Mouse (Mus musculus) heart, adult 2 months (tissue): ENCODE data around the gene Tnip1. TPM values are rescaled to one million over a fixed set of nuclear protein-coding genes. Genes with fewer than 3 reads are reported as not detected.

Experiments
- DNase-seq, 2 experiments: peaks; one replicate each; pipeline ENCODE4 v3.0.0; 2021
- H3K27ac ChIP-seq: fragments of 200-600 bp; 2 replicates; pipeline ENCODE4 v1.8.1; 2022
- H3K27me3 ChIP-seq: fragments of 200-500 bp; 2 replicates; pipeline ENCODE4 v1.6.1; 2012; ENCODE audit warnings: mild to moderate bottlenecking, low read length, inconsistent platforms, mixed read lengths; ENCODE audit not compliant: control insufficient read depth, insufficient read depth
- H3K36me3 ChIP-seq: fragments of 200-500 bp; 2 replicates; pipeline ENCODE4 v1.6.1; 2012; ENCODE audit warnings: low read length, inconsistent platforms; ENCODE audit not compliant: control insufficient read depth, insufficient read depth
- H3K4me1 ChIP-seq: fragments of 200-500 bp; 2 replicates; pipeline ENCODE4 v1.6.1; 2011; ENCODE audit warnings: low read length; ENCODE audit not compliant: control insufficient read depth, insufficient read depth
- H3K4me3 ChIP-seq: fragments of 200-600 bp; 2 replicates; pipeline ENCODE4 v1.8.1; 2022
- H3K79me2 ChIP-seq: fragments of 200-500 bp; replicated peaks from 2 replicates; pipeline ENCODE4 v1.6.1; 2012; ENCODE audit warnings: mild to moderate bottlenecking, inconsistent platforms, low read length, moderate library complexity, mixed read lengths; ENCODE audit not compliant: control insufficient read depth, insufficient read depth
- H3K9ac ChIP-seq: fragments of 200-500 bp; 2 replicates; pipeline ENCODE4 v1.6.1; 2012; ENCODE audit warnings: low read depth, mild to moderate bottlenecking, control low read depth, inconsistent platforms, low read length, mixed read lengths
- CTCF ChIP-seq: fragments of 200-600 bp; IDR thresholded peaks from 2 replicates; pipeline ENCODE4 v1.8.1; 2022; ENCODE audit warnings: antibody characterized with exemption, mild to moderate bottlenecking, moderate library complexity
- EP300 ChIP-seq: fragments of 200-500 bp; IDR thresholded peaks from 2 replicates; pipeline ENCODE4 v1.6.1; 2011; ENCODE audit warnings: low read depth, low read length, control low read depth; ENCODE audit not compliant: insufficient read depth
- POLR2A ChIP-seq: fragments of 200-500 bp; IDR thresholded peaks from 2 replicates; pipeline ENCODE4 v1.6.1; 2011; ENCODE audit warnings: mild to moderate bottlenecking, low read depth, low read length, control low read depth; ENCODE audit not compliant: insufficient read depth
- WGBS: fragments of 180-500 bp; shearing (Covaris S2); methylation state at CpG from one replicate; pipeline ENCODE4 v1.1.7; 2018; 5-methylcytosine and 5-hydroxymethylcytosine counted together
- intact Hi-C: fragments of 180-260 bp; cut with DNase I; formaldehyde crosslinking; loops from one replicate; pipeline ENCODE4 v1.15.1; 2025
- polyA plus RNA-seq: library from polyadenylated mRNA; depleted of rRNA; stranded (reverse); fragments of >200 nt; gene quantifications from 2 replicates; pipeline ENCODE4 v1.2.3, GENCODE M21; 2012
- total RNA-seq, 2 experiments: library from RNA; stranded (reverse); gene quantifications; 2 replicates each; pipeline ENCODE4 v1.2.3; 2021

The Tnip1 gene
- total and polyA plus RNA-seq, 3 experiments, result 25.9 to 34.4 (median 31.9) TPM

DNA sequence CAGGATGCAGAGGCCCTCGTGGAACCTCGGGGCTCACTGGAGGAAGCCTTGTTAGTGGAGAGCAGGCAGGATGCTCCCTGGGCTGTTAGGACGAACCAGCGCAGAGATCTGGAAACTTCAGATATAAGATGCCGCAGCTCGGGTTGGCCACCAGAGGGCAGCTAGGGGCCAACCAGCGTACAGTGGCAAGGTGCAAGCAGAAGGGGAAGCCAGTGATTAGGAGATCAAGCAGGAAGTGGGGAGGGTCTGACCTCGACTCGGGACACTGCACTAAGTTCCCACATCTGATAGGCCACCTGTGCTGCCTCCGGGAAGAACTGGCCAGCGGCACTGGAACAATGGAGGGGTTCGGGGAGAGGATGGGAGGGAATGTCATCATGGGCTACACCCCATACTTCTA lies 35.6 kb upstream of the Tnip1 start:
- 7% methylated on average over 12 of the region's 12 CpGs for WGBS
- peak; percentile 69 to 72 for DNase-seq
- H3K27me3 ChIP-seq, result no peaks in the 10 kb centered on the region
- TF ChIP-seq EP300 (peak; percentile 78; the same call in 1 of the 2 replicates), CTCF (peak; percentile 95), POLR2A (no peak)
- no peaks in the 10 kb centered on the region for H3K36me3 ChIP-seq
- intact Hi-C loops, result loop anchor here (1.0 to 2.0 kb wide), 2 partner anchors 41 to 89 kb away; no protein-coding TSS in a partner anchor
- H3K79me2 ChIP-seq, result no peaks in the 10 kb centered on the region
- no peak overlapping the region for H3K4me3 ChIP-seq
- peaks cover 2% of the 10 kb centered on the region for H3K4me1 ChIP-seq
- H3K27ac ChIP-seq, result no peak overlapping the region
- H3K9ac ChIP-seq, result no peak overlapping the region

DNA sequence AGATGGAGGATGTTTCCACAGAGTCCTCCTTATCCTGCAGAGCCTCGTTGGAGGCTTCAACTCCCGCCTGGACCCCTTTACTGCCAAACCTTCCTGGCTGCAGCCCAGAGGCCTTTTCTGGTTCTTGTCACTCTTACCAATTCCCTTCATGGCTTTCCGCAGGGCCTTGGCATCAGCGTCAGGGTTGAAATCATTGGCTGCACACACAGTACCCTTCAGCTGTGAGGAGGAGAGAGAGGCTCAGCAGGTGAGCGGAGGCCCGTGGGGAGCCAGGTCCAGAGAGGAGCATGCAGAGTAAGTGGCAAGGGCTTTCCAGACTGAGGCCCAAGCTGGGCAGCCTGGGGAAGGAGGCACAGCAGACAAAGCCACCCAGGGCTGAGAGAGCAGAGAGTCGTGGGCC lies 33.5 kb upstream of the Tnip1 start:
- Histone ChIP-seq H3K79me2 (no peaks in the 10 kb centered on the region), H3K27me3 (no peaks in the 10 kb centered on the region), H3K27ac (no peak overlapping the region), H3K36me3 (no peaks in the 10 kb centered on the region), H3K4me3 (no peak overlapping the region), H3K9ac (no peak overlapping the region), H3K4me1 (peaks cover 2% of the 10 kb centered on the region)
- no peak for DNase-seq
- 59% methylated on average over 7 of the region's 7 CpGs for WGBS
- intact Hi-C loops, result no loop called here
- TF ChIP-seq CTCF (no peak), POLR2A (no peak), EP300 (no peak)

GRCm38 (mm10) chr11:54989920-54990319 lies 27.2 kb upstream of the Tnip1 start:
- no peak for TF ChIP-seq CTCF
- no peak for TF ChIP-seq POLR2A
- Histone ChIP-seq H3K4me3 (no peak overlapping the region), H3K4me1 (no peaks in the 10 kb centered on the region), H3K79me2 (no peaks in the 10 kb centered on the region), H3K27me3 (no peaks in the 10 kb centered on the region), H3K27ac (no peak overlapping the region), H3K9ac (no peak overlapping the region), H3K36me3 (no peaks in the 10 kb centered on the region)
- intact Hi-C loops, result no loop called here
- no peak for DNase-seq

- no peaks in the 10 kb centered on the region for H3K36me3 ChIP-seq
- DNase-seq, result no peak
- WGBS, result 86% methylated on average over 8 of the region's 8 CpGs
- intact Hi-C loops, result no loop called here
- no peak overlapping the region for H3K4me3 ChIP-seq
- H3K9ac ChIP-seq, result no peak overlapping the region
- no peaks in the 10 kb centered on the region for H3K27me3 ChIP-seq
- TF ChIP-seq EP300 (no peak), POLR2A (no peak), CTCF (no peak)
- H3K27ac ChIP-seq, result no peak overlapping the region
- 0 out of 2 replicates have a peak, but pooled peaks cover under 1% of the 10 kb centered on the region for H3K4me1 ChIP-seq
- H3K79me2 ChIP-seq, result no peaks in the 10 kb centered on the region
Measured at GRCm38 (mm10) chr11:54988754-54989349, 26.1 kb upstream of the Tnip1 start.

DNA sequence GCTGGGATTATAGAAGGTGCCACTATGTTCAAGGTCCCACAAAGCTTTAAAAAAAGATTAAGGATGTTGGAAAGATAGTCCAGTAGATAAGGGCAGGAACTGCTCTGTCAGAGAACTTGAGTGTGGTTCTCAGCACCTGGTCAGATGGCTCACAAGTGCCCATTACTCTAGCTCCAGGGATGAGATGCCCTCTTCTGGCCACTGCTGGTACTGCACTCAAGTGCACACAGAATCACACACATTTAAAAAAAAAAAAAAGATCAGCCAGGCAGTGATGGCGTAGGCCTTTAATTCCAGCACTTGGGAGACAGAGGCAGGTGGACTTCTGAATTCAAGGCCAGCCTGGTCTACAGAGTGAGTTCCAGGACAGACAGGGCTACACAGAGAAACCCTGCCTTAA lies 25.3 kb upstream of the Tnip1 start:
- Histone ChIP-seq H3K4me3 (no peak overlapping the region), H3K36me3 (no peaks in the 10 kb centered on the region), H3K9ac (no peak overlapping the region), H3K27ac (no peak overlapping the region), H3K79me2 (no peaks in the 10 kb centered on the region), H3K4me1 (0 out of 2 replicates have a peak, but pooled peaks cover 2% of the 10 kb centered on the region), H3K27me3 (no peaks in the 10 kb centered on the region)
- peak in 1 of 2 experiments; percentile 50 for DNase-seq
- TF ChIP-seq EP300 (no peak), CTCF (peak; percentile 78)
- WGBS, result 94% methylated on average over 1 of the region's 1 CpGs
- intact Hi-C loops, result no loop called here

DNA sequence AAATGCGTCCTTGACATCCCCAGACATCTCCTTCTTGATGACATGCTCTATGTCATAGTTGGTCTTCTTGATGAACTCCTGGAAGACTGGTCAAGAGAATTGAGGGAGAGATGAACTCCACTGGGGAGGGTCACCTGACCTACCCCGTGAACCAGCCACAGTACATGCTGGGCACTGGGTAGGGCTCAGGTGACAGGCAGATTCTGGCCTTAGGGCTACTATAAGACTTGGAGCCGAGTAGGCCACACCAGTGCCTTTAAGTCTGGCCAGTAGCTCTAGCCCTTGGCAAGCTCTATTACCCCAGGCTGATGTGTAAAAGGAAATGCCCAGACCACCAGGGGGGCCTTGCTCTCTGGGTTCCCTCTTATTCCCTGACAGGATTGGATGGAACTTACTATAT lies 22.4 kb upstream of the Tnip1 start:
- no peaks in the 10 kb centered on the region for H3K27me3 ChIP-seq
- H3K9ac ChIP-seq, result no peak overlapping the region
- DNase-seq, result peak in 1 of 2 experiments; percentile 33
- no peak overlapping the region for H3K4me3 ChIP-seq
- 0 out of 2 replicates have a peak, but pooled peaks cover 2% of the 10 kb centered on the region for H3K4me1 ChIP-seq
- H3K36me3 ChIP-seq, result no peaks in the 10 kb centered on the region
- intact Hi-C loops, result no loop called here
- WGBS, result 67% methylated on average over 3 of the region's 3 CpGs
- no peak overlapping the region for H3K27ac ChIP-seq
- TF ChIP-seq POLR2A (no peak), EP300 (no peak), CTCF (no peak)
- H3K79me2 ChIP-seq, result no peaks in the 10 kb centered on the region
